Comparison of ENCODE assay signal across 22 mouse cellular contexts in the genomic region with DNA sequence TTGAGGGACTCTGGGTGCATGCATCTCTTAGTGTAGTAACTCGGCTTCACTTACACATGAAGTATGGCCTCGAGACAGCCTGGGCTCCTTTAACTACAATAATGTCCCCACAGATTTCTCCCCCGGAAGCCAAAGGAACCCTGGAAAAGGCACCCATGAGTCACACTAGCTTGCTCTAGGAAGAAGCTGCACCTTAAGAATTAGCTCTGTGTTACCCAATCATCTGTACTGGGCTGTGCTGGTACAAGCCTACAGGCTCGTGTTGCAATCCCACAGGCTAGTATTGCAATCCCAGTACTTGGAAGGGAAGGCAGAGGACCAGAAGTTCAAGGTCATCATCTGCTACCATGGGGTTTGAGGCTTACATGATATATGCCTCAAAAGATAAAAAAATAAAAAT. TPM values are rescaled to one million over a fixed set of nuclear protein-coding genes. Genes with fewer than 3 reads are reported as not detected.
A peak's percentile ranks its signal among the peaks of the same experiment; 100 is the strongest.
DNase-seq lines count a peak whose midpoint lies in the region; ATAC-seq and TF ChIP-seq lines count a peak whose summit lies in the region.
"Had no signal": no experiment of that assay in that cellular context is flagged by ENCODE, and none has a peak within 500 bp of the region (broad histone marks: within the 10 kb centered on the region; RNA-seq: fewer than 3 reads in every experiment).

No protein-coding gene starts in this region.

- H3K4me1 ChIP-seq in liver, adult 2 months (ENCODE audit: control insufficient read depth, insufficient read depth, low read length), result peaks cover 36% of the 10 kb centered on the region
- H3K4me1 ChIP-seq in liver, embryonic 12.5 days, result 0 out of 2 replicates have a peak, but pooled peaks cover 5% of the 10 kb centered on the region
- H3K4me1 ChIP-seq in limb, embryonic 10.5 days, result peaks cover 15% of the 10 kb centered on the region

- TF ChIP-seq CTCF in liver, adult 2 months (IDR thresholded peaks at IDR 0.05; ENCODE audit: low read depth, low read length), result no peak

- peak; percentile 94 for DNase-seq in liver, adult 2 months (ENCODE audit: extremely low read depth, low read depth, low spot score)
- peak; percentile 25 for DNase-seq in 3T3-L1 (ENCODE audit: low read depth, low spot score)
- DNase-seq in adrenal gland, adult 8-10 months, result peak; percentile 68
- peak; percentile 98 for DNase-seq in fat pad, adult 2 months (ENCODE audit: extremely low read depth, low read depth, low spot score)
- DNase-seq in layer of hippocampus, adult 18-20 months (ENCODE audit: low spot score in 2 of 2), result no peak
- no peak for DNase-seq in limb, embryonic 10.5 days (ENCODE audit: low spot score)
- DNase-seq in left cerebral cortex, adult 8-10 months (ENCODE audit: low spot score in 2 of 2), result no peak
- DNase-seq: cerebellum, adult 11 months; cerebellum, postnatal 25 days; gastrocnemius, adult 2 months; heart, adult 18-20 months; kidney, adult 2 months; kidney, postnatal 14 days; midbrain, embryonic 14.5 days; thymus, postnatal 36 days had no signal

- H3K27me3 ChIP-seq in liver, adult 2 months (ENCODE audit: control insufficient read depth, insufficient read depth, low read length), result no peaks in the 10 kb centered on the region
- H3K27me3 ChIP-seq in liver, embryonic 12.5 days (replicated peaks), result peaks cover 36% of the 10 kb centered on the region
- H3K27me3 ChIP-seq in limb, embryonic 10.5 days (ENCODE audit: low read depth, poor library complexity, severe bottlenecking), result peaks cover 43% of the 10 kb centered on the region

- no peak overlapping the region for H3K4me3 ChIP-seq in liver, adult 2 months (ENCODE audit: insufficient read depth, low read depth, low read length)
- no peak overlapping the region for H3K4me3 ChIP-seq in liver, embryonic 12.5 days
- no peak overlapping the region for H3K4me3 ChIP-seq in limb, embryonic 10.5 days
- H3K4me3 ChIP-seq: embryonic facial prominence, embryonic 15.5 days; forebrain, embryonic 10.5 days; gastrocnemius, adult 2 months; limb, embryonic 12.5 days; myocyte had no signal

- WGBS in liver, adult 2 months, result 58% methylated on average over 4 of the region's 4 CpGs
- WGBS in liver, embryonic 12.5 days (ENCODE audit: insufficient replicate concordance), result 63% methylated on average over 4 of the region's 4 CpGs
- 82% methylated on average over 4 of the region's 4 CpGs for WGBS in limb, embryonic 10.5 days

- no peak overlapping the region for H3K4me2 ChIP-seq in liver, embryonic 12.5 days
- H3K4me2 ChIP-seq: embryonic facial prominence, embryonic 15.5 days; limb, embryonic 12.5 days had no signal

- peak overlapping the region; percentile 74 for H3K27ac ChIP-seq in liver, adult 2 months (replicated peaks; ENCODE audit: insufficient read depth, low read depth, low read length)
- no peak overlapping the region for H3K27ac ChIP-seq in liver, embryonic 12.5 days
- H3K27ac ChIP-seq in limb, embryonic 10.5 days, result no peak overlapping the region
- H3K27ac ChIP-seq: embryonic facial prominence, embryonic 15.5 days; forebrain, embryonic 10.5 days; gastrocnemius, adult 2 months; hindbrain, postnatal 0 days; limb, embryonic 12.5 days; liver, embryonic 14.5 days had no signal

- TF ChIP-seq POLR2A in liver, adult 2 months (IDR thresholded peaks at IDR 0.05; ENCODE audit: extremely low read depth, insufficient read depth, low read length), result no peak

- H3K36me3 ChIP-seq in liver, adult 2 months (ENCODE audit: control insufficient read depth, insufficient read depth, low read length), result no peaks in the 10 kb centered on the region
- H3K36me3 ChIP-seq in liver, embryonic 12.5 days, result no peaks in the 10 kb centered on the region
- no peaks in the 10 kb centered on the region for H3K36me3 ChIP-seq in limb, embryonic 10.5 days
- H3K36me3 ChIP-seq: embryonic facial prominence, embryonic 15.5 days; forebrain, embryonic 10.5 days; limb, embryonic 12.5 days had no signal

- H3K9ac ChIP-seq in liver, adult 2 months (ENCODE audit: low read depth, low read length), result no peak overlapping the region
- H3K9ac ChIP-seq in liver, embryonic 12.5 days, result no peak overlapping the region
- H3K9ac ChIP-seq: embryonic facial prominence, embryonic 15.5 days; limb, embryonic 12.5 days; liver, embryonic 14.5 days had no signal

- no peak for ATAC-seq in liver, embryonic 12.5 days
- ATAC-seq: hindbrain, postnatal 0 days had no signal

- H3K79me2 ChIP-seq in liver, adult 2 months (ENCODE audit: control insufficient read depth, insufficient read depth, low read length), result peaks cover 30% of the 10 kb centered on the region; the same call in 1 of the 2 replicates

- H3K9me3 ChIP-seq in liver, embryonic 12.5 days (replicated peaks), result no peaks in the 10 kb centered on the region
- no peaks in the 10 kb centered on the region; the same call in 1 of the 2 replicates for H3K9me3 ChIP-seq in limb, embryonic 10.5 days (replicated peaks)
- H3K9me3 ChIP-seq: embryonic facial prominence, embryonic 15.5 days; forebrain, embryonic 10.5 days; limb, embryonic 12.5 days had no signal

RNA-seq across cellular contexts. Expression of a gene that starts 4.5 kb away (rescaled TPM):
- total RNA-seq in liver, adult 2 months (2014; rRNA removed), result 10.4 and 10.6 TPM in 2 replicates
- polyA plus RNA-seq in liver, adult 2 months (2012; rRNA removed), result 3.9 and 4.9 TPM in 2 replicates
- polyA plus RNA-seq in liver, embryonic 12.5 days (2016; fragmentation: Nextera tagmentation; extraction: Ambion mirVana), result 0.47 and 0.57 TPM in 2 replicates
- 10 to 100 TPM; 18.8 to 31.5 (median 25.7) TPM for total RNA-seq in adrenal gland, adult 8-10 months (2022)
- 10 to 100 TPM; 20.2 to 22.9 TPM for total RNA-seq in layer of hippocampus, adult 18-20 months (2021)
- polyA plus RNA-seq in limb, embryonic 10.5 days (2016; fragmentation: Nextera tagmentation; extraction: Ambion mirVana), result 0.18 and 0.28 TPM in 2 replicates
- 10 to 100 TPM; 24.2 to 26.9 (median 25.7) TPM for total RNA-seq in left cerebral cortex, adult 8-10 months (2022)

Comparison
In these comparisons a context has a peak if more than half of its experiments do, and no peak if none do; other contexts are left out.
1. DNase-seq: peak in liver, adult 2 months (single experiment), 3T3-L1 (single experiment), adrenal gland, adult 8-10 months (single experiment) and fat pad, adult 2 months (single experiment); none in layer of hippocampus, adult 18-20 months (0 of 2), limb, embryonic 10.5 days (single experiment) and left cerebral cortex, adult 8-10 months (0 of 2).